Mouse (Mus musculus): ENCODE data around the gene Gpc1. TPM values are rescaled to one million over a fixed set of nuclear protein-coding genes. Genes with fewer than 3 reads are reported as not detected.

Gpc1 gene
- polyA plus RNA-seq, 1 experiment from 2014 or later: 14.5 TPM

DNA sequence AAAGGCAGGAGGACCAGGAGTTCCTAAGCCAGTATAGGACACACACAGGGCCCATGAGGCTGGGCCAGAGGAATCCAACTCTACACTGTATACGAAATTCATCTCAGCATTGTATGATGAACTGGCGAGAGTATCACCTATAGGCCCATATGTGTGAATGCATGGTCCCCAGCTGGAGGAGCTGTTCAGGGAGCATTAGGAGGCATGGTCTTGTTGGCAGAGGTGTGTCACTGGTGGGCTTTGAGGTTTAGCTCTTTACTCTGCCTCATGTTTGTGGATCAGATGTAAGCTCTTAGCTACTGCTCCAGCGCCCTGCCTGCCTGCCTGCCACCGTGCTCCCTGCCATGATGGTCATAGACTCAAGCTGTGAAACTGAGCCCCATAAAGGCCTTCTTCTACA lies 31.8 kb downstream of the Gpc1 start:
- no peak for ATAC-seq (replicated peaks; ENCODE audit: low FRiP score)
- DNase-seq (ENCODE audit: low spot score): no peak
- no peak overlapping the region for H3K4me3 ChIP-seq (ENCODE audit: low read depth, low read length)
- peaks cover 2% of the 10 kb centered on the region; the same call in 1 of the 2 replicates for H3K36me3 ChIP-seq (ENCODE audit: control insufficient read depth, insufficient read depth, low read length)
- H3K9me3 ChIP-seq (ENCODE audit: control insufficient read depth, low read length): no peaks in the 10 kb centered on the region
- no peak overlapping the region for H3K27ac ChIP-seq (ENCODE audit: low read depth, low read length)
- H3K27me3 ChIP-seq (replicated peaks; ENCODE audit: control insufficient read depth, insufficient read depth, low read length): no peaks in the 10 kb centered on the region
- H3K4me2 ChIP-seq: no peak overlapping the region
- no peak overlapping the region for H3K9ac ChIP-seq (ENCODE audit: low read depth, low read length)
- WGBS: 78% methylated on average over 4 of the region's 4 CpGs
- no peaks in the 10 kb centered on the region for H3K4me1 ChIP-seq (replicated peaks; ENCODE audit: control insufficient read depth, insufficient read depth, low read length)

- no peak overlapping the region for H3K9ac ChIP-seq (ENCODE audit: low read depth, low read length)
- no peaks in the 10 kb centered on the region for H3K9me3 ChIP-seq (ENCODE audit: control insufficient read depth, low read length)
- no peak overlapping the region for H3K27ac ChIP-seq (ENCODE audit: low read depth, low read length)
- H3K4me3 ChIP-seq (ENCODE audit: low read depth, low read length): no peak overlapping the region
- no peaks in the 10 kb centered on the region for H3K4me1 ChIP-seq (replicated peaks; ENCODE audit: control insufficient read depth, insufficient read depth, low read length)
- 71% methylated on average over 2 of the region's 2 CpGs for WGBS
- H3K36me3 ChIP-seq (ENCODE audit: control insufficient read depth, insufficient read depth, low read length): no peaks in the 10 kb centered on the region
- DNase-seq (ENCODE audit: low spot score): no peak
- no peaks in the 10 kb centered on the region for H3K27me3 ChIP-seq (replicated peaks; ENCODE audit: control insufficient read depth, insufficient read depth, low read length)
- no peak for ATAC-seq (replicated peaks; ENCODE audit: low FRiP score)
- H3K4me2 ChIP-seq: no peak overlapping the region
Observed at GRCm38 (mm10) chr1:92866170-92866569, 34.7 kb downstream of the Gpc1 start.

DNA sequence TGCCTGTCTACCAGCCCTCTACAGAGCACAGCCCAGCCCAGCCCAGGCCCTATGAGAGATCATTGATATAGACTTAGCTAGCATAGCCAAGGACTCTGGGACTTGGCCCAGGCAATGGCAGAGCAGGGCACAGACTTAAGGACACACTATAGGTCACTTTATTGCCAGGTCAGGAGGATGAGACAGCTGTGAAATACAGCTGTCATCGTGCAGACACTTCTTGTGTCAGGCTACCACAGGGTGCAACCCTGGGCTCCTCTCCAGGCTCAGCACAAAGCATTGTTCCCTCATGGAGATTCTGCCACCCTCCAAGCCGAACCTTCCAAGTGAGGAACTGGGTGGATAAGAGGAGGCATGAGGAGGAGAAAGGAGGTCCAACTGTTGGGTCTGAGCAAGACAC lies 38.5 kb downstream of the Gpc1 start:
- Histone ChIP-seq H3K4me3 (ENCODE audit: low read depth, low read length) (no peak overlapping the region), H3K36me3 (ENCODE audit: control insufficient read depth, insufficient read depth, low read length) (no peaks in the 10 kb centered on the region), H3K4me1 (replicated peaks; ENCODE audit: control insufficient read depth, insufficient read depth, low read length) (no peaks in the 10 kb centered on the region), H3K27ac (ENCODE audit: low read depth, low read length) (no peak overlapping the region), H3K9ac (ENCODE audit: low read depth, low read length) (no peak overlapping the region), H3K4me2 (no peak overlapping the region), H3K27me3 (replicated peaks; ENCODE audit: control insufficient read depth, insufficient read depth, low read length) (no peaks in the 10 kb centered on the region), H3K9me3 (ENCODE audit: control insufficient read depth, low read length) (no peaks in the 10 kb centered on the region)
- WGBS: 79% methylated on average over 2 of the region's 2 CpGs
- ATAC-seq (replicated peaks; ENCODE audit: low FRiP score) (no peak), DNase-seq (ENCODE audit: low spot score) (no peak)

- Histone ChIP-seq H3K9ac (ENCODE audit: low read depth, low read length) (no peak overlapping the region), H3K27ac (ENCODE audit: low read depth, low read length) (no peak overlapping the region), H3K27me3 (replicated peaks; ENCODE audit: control insufficient read depth, insufficient read depth, low read length) (no peaks in the 10 kb centered on the region), H3K4me2 (no peak overlapping the region), H3K4me1 (replicated peaks; ENCODE audit: control insufficient read depth, insufficient read depth, low read length) (no peaks in the 10 kb centered on the region), H3K9me3 (ENCODE audit: control insufficient read depth, low read length) (no peaks in the 10 kb centered on the region), H3K4me3 (ENCODE audit: low read depth, low read length) (no peak overlapping the region), H3K36me3 (ENCODE audit: control insufficient read depth, insufficient read depth, low read length) (no peaks in the 10 kb centered on the region)
- ATAC-seq (replicated peaks; ENCODE audit: low FRiP score): no peak
- no peak for DNase-seq (ENCODE audit: low spot score)
- WGBS: 81% methylated on average over 7 of the region's 7 CpGs
Observed at GRCm38 (mm10) chr1:92872666-92873065, 41.2 kb downstream of the Gpc1 start.

GRCm38 (mm10) chr1:92874011-92874410 lies 42.6 kb downstream of the Gpc1 start:
- Histone ChIP-seq H3K27ac (ENCODE audit: low read depth, low read length) (no peak overlapping the region), H3K9me3 (ENCODE audit: control insufficient read depth, low read length) (no peaks in the 10 kb centered on the region), H3K4me2 (no peak overlapping the region), H3K4me3 (ENCODE audit: low read depth, low read length) (no peak overlapping the region), H3K4me1 (replicated peaks; ENCODE audit: control insufficient read depth, insufficient read depth, low read length) (no peaks in the 10 kb centered on the region), H3K9ac (ENCODE audit: low read depth, low read length) (no peak overlapping the region), H3K36me3 (ENCODE audit: control insufficient read depth, insufficient read depth, low read length) (no peaks in the 10 kb centered on the region), H3K27me3 (replicated peaks; ENCODE audit: control insufficient read depth, insufficient read depth, low read length) (no peaks in the 10 kb centered on the region)
- no peak for DNase-seq (ENCODE audit: low spot score)
- ATAC-seq (replicated peaks; ENCODE audit: low FRiP score): no peak
- 75% methylated on average over 3 of the region's 3 CpGs for WGBS

- Histone ChIP-seq H3K27ac (ENCODE audit: low read depth, low read length) (no peak overlapping the region), H3K4me3 (ENCODE audit: low read depth, low read length) (no peak overlapping the region), H3K4me2 (no peak overlapping the region), H3K36me3 (ENCODE audit: control insufficient read depth, insufficient read depth, low read length) (no peaks in the 10 kb centered on the region), H3K27me3 (replicated peaks; ENCODE audit: control insufficient read depth, insufficient read depth, low read length) (no peaks in the 10 kb centered on the region), H3K9me3 (ENCODE audit: control insufficient read depth, low read length) (no peaks in the 10 kb centered on the region), H3K9ac (ENCODE audit: low read depth, low read length) (no peak overlapping the region), H3K4me1 (replicated peaks; ENCODE audit: control insufficient read depth, insufficient read depth, low read length) (no peaks in the 10 kb centered on the region)
- ATAC-seq (replicated peaks; ENCODE audit: low FRiP score): no peak
- no peak for DNase-seq (ENCODE audit: low spot score)
- WGBS: 70% methylated on average over 8 of the region's 8 CpGs
Observed at GRCm38 (mm10) chr1:92875360-92876111, 44.1 kb downstream of the Gpc1 start.

GRCm38 (mm10) chr1:92877431-92877978 lies 46.1 kb downstream of the Gpc1 start:
- H3K27me3 ChIP-seq (replicated peaks; ENCODE audit: control insufficient read depth, insufficient read depth, low read length): no peaks in the 10 kb centered on the region
- H3K9me3 ChIP-seq (ENCODE audit: control insufficient read depth, low read length): no peaks in the 10 kb centered on the region
- WGBS: 61% methylated on average over 12 of the region's 12 CpGs
- H3K9ac ChIP-seq (ENCODE audit: low read depth, low read length): no peak overlapping the region
- H3K27ac ChIP-seq (ENCODE audit: low read depth, low read length): no peak overlapping the region
- no peak overlapping the region for H3K4me3 ChIP-seq (ENCODE audit: low read depth, low read length)
- no peaks in the 10 kb centered on the region for H3K4me1 ChIP-seq (replicated peaks; ENCODE audit: control insufficient read depth, insufficient read depth, low read length)
- DNase-seq (ENCODE audit: low spot score) (no peak), ATAC-seq (replicated peaks; ENCODE audit: low FRiP score) (no peak)
- no peak overlapping the region for H3K4me2 ChIP-seq
- no peaks in the 10 kb centered on the region for H3K36me3 ChIP-seq (ENCODE audit: control insufficient read depth, insufficient read depth, low read length)

GRCm38 (mm10) chr1:92878066-92878741 lies 46.8 kb downstream of the Gpc1 start:
- H3K9ac ChIP-seq (ENCODE audit: low read depth, low read length): no peak overlapping the region
- no peaks in the 10 kb centered on the region for H3K27me3 ChIP-seq (replicated peaks; ENCODE audit: control insufficient read depth, insufficient read depth, low read length)
- no peak overlapping the region for H3K4me2 ChIP-seq
- H3K9me3 ChIP-seq (ENCODE audit: control insufficient read depth, low read length): no peaks in the 10 kb centered on the region
- ATAC-seq (replicated peaks; ENCODE audit: low FRiP score) (no peak), DNase-seq (ENCODE audit: low spot score) (no peak)
- H3K4me3 ChIP-seq (ENCODE audit: low read depth, low read length): no peak overlapping the region
- no peak overlapping the region for H3K27ac ChIP-seq (ENCODE audit: low read depth, low read length)
- no peaks in the 10 kb centered on the region for H3K4me1 ChIP-seq (replicated peaks; ENCODE audit: control insufficient read depth, insufficient read depth, low read length)
- H3K36me3 ChIP-seq (ENCODE audit: control insufficient read depth, insufficient read depth, low read length): no peaks in the 10 kb centered on the region
- 77% methylated on average over 13 of the region's 13 CpGs for WGBS

DNA sequence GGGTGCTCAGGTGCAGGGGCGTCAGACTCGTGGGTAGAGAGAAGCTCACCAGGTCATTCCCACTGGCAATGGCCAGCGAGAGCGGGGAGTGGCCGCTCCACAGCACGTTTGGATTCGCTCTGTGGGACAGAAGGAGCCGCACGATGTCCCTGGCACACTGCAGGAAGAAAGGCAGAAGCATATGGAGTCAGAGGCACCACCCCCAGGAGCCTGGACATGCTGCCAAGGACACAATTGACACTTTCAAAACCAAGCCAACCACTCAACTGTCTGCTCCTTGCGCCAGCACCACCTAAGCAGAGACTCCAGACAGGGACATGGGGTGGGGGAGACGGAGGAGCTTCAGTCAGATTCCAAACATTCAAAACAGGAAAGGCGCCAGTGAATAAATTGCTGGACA lies 47.8 kb downstream of the Gpc1 start:
- H3K36me3 ChIP-seq (ENCODE audit: control insufficient read depth, insufficient read depth, low read length): no peaks in the 10 kb centered on the region
- no peak overlapping the region for H3K27ac ChIP-seq (ENCODE audit: low read depth, low read length)
- no peak overlapping the region for H3K4me3 ChIP-seq (ENCODE audit: low read depth, low read length)
- H3K9ac ChIP-seq (ENCODE audit: low read depth, low read length): no peak overlapping the region
- no peak overlapping the region for H3K4me2 ChIP-seq
- H3K9me3 ChIP-seq (ENCODE audit: control insufficient read depth, low read length): no peaks in the 10 kb centered on the region
- no peaks in the 10 kb centered on the region for H3K27me3 ChIP-seq (replicated peaks; ENCODE audit: control insufficient read depth, insufficient read depth, low read length)
- 84% methylated on average over 12 of the region's 12 CpGs for WGBS
- ATAC-seq (replicated peaks; ENCODE audit: low FRiP score) (no peak), DNase-seq (ENCODE audit: low spot score) (no peak)
- H3K4me1 ChIP-seq (replicated peaks; ENCODE audit: control insufficient read depth, insufficient read depth, low read length): no peaks in the 10 kb centered on the region

Data from liver, embryonic 11.5 days (tissue).